Mouse (Mus musculus) thymus, postnatal 10 days (tissue): ENCODE results near the gene Spata25.
"Not testable (repeated sequence)": the region's sequence is repeated elsewhere in the genome, so short reads cannot be mapped to it uniquely, and the experiment has no call there.

Source experiments
- DNase-seq, 2 experiments: peaks; one replicate each; pipeline ENCODE4 v3.0.0; 2021; ENCODE audit warnings: low spot score in 2 of 2

Spata25 gene

DNA sequence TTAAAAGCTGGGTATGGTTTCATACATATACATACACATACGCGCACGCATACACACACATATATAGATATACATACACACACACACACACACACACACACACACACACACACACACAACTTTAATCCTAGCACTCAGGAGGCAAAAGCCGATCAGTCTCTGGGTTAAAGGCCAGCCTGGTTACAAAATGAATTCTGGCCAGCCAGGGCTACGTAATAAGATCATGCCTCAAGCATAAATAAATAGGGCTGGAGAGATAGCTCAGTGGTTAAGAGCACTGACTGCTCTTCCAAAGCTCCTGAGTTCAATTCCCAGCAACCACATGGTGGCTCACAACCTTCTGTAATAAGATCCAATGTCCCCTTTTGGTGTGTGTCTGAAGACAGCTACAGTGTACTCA is 27.2 kb upstream of the Spata25 start:
- not testable (repeated sequence) for DNase-seq

DNA sequence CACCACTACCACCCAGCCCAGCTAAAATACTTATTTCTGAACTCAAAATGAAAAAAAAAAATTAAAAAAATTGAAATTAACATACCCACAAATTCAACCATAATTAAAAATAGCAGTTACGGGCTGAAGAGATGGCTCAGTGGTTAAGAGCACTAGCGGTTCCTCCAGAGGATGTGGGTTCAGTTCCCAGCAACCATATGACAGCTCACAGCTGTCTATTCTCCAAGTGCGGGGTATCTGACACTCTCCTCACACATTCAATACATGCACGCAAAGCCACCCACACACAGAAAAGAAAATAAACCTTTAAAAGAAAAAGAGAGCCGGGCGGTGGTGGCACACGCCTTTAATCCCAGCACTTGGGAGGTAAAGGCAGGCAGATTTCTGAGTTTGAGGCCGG is 21.7 kb upstream of the Spata25 start:
- peak; percentile 37 to 43 for DNase-seq

DNA sequence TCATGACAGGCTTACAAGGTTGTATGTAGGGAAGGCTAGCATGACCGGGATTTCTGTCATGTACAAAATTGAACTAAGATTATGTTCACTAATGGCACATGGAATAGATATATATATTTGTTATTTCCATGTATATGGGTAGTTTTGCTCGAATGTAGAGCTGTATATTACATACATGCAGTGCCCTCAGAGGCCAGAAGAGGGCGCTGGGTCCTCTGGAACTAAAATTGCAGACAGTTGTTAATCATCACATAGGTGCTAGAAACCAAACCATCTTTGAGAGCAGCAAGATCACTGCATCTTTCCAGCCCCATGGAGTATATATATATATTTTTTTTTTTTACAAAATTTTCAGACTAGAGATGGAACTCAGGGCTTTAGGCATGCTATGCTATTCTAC is 17.4 kb upstream of the Spata25 start:
- no peak for DNase-seq

DNA sequence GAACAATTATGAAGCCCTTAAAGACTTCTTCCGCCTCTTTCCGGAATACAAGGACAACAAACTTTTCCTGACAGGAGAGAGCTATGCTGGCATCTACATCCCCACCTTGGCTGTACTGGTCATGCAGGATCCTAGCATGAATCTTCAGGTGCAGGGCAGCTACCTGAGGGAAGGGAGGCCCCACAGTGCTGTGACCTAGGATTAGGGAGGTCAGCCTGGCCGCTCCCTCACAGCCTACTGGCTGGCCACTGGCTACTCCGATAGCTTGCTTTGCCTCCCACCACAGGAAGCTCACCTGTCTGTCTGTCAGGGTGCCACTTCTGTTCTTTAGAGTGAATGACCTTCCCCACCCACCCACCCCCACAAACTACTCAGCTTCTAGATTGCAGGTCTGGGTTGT is 6.8 kb upstream of the Spata25 start:
- DNase-seq: no peak

DNA sequence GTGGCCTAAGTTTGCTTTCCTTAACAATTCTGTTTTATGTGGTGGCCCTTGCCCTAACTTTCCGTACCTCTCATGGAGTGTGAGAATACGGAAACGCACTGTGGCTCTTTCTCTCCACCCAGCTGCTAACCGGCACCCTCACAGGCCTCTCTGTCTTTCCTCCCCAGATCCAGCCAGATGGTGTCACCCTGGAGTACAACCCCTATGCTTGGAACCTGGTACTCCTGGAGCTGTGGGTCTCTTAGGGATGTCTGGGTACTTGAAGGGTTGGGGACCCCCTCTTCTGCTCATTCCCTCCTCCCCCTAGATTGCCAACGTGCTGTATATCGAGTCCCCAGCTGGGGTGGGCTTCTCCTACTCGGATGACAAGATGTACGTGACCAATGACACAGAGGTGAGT is 6.2 kb upstream of the Spata25 start:
- DNase-seq: peak; percentile 19 to 38

DNA sequence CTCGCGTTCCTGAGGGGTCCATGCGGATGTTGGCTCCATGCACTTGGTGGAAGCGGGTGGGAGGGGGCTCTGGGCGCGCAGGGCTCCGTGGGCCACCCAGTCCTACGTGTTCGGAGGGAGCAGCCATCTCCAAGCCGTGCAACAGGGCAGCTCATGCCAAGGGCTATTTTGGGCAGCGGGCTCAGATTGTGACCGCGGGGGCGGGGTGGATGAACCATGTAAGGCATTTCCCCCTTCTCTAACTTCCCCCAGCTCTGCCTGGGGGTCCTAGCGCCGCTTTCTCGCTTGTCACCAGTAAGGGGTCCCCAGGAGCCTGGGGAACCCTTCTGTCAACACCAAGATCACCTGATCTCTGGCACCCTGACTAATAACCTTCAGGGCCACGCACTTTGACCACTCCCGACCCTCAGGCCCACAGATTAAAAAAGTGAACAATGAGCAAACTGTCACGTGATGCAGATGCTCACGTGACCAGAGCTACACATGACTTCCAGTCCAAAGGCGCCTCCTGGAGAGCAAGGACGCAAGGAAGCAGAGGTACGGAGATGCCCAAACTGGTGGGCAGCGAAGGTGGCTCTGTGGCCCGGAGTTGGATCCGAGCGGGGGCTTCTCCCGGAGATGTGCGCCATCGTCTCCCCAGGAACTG is 5.1 kb upstream of the Spata25 start, which contains the start of gene Neurl2:
TSS of gene Neurl2 (minus strand) at position 143 of the 646 bp plus-strand sequence.
- DNase-seq: peak; percentile 72 to 75

DNA sequence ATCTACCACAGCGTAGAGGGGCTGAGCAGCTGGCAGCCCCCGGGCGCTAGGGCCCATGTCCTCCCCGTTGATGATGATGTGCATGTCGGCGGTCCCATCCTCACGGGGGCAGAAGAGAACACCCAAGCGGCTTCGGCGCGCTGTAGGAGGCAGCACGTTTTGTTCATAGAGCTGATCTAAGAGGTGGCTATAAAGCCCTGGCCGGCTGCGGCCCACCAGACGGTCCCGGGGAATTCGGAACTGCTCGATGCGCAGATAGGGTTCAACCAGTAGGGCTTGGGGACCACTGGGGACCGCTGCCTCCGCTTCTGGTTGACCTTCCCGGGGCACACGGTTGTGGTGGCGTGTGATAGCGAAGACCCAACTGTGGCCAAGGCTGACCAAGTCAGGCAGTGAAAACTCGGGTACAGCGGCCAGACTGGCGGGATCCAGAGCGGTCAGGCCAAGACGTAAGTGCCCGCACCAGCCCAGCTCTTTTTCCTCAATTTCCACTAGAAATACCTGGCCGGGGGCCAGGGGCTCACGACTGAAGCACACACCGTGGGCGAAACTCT is 4.5 kb upstream of the Spata25 start, which contains the start of gene Ctsa:
TSS of gene Ctsa (plus strand) at position 126 of the 554 bp plus-strand sequence.
- peak; percentile 67 to 77 for DNase-seq

DNA sequence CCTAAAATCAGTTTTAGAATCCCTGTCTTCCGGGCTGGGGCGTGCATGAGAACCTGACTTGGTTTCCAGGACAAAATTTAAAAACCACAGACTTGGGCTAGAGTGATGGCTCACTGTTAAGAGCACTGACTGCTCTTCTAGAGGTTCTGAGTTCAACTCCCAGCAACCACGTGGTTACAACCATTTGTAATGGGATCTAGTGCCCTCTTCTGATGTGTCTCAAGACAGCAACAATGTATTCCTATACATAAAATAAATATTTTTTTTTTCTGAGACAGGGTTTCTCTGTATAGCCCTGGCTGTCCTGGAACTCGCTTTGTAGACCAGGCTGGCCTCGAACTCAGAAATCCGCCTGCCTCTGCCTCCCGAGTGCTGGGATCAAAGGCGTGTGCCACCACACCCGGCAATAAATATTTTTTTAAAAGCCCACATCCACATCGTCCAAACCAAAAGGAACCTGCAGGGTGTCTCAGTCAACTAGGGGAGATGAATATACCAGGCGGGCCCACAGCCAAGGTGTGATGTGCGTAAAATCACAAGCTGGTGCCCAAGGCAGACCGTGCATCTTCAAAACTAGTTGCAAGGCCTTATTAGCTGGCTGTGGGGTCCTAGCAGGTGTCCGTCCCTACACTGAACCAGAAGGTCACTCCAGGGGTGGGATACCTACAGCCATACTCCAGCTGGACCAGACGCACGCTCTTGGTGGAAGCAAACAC is 3.9 kb upstream of the Spata25 start:
- no peak for DNase-seq

DNA sequence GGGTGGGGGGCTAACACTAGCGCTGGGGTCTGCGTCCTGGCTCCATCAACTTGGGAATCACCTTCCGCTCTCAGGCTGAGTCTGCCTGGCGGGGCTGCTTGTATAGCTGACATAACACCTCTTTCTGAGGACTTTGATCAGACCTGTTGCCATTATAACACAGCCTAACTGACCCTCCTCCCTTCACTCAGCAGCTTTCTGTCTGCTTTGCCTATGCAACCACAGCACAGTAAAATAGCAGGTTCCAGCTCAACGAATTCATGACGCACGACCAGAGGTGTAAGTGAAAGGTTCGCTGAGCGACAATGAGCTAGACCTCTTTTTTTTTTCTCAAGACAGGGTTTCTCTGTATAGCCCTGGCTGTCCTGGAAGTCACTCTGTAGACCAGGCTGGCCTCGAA is 2.7 kb upstream of the Spata25 start:
- no peak for DNase-seq

DNA sequence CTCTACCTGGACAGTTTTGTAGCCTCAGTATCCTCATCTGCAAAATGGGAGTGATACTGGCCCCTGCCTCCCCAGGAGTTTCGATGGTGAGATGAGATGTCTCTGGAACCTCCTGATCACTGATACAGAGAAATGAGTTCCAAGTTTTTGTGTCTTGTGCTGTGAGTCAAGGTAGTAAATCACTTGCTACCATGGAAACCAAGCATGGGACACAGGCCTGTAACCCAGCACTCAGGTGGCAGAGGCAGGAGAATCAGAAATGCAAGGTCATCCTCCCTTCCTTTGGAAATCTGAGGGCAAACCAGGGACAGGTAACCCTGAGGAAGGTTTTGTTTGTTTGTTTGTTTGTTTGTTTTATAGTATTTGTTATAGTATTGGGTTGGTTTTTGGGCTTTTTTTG is 753 bp upstream of the Spata25 start:
- no peak for DNase-seq

DNA sequence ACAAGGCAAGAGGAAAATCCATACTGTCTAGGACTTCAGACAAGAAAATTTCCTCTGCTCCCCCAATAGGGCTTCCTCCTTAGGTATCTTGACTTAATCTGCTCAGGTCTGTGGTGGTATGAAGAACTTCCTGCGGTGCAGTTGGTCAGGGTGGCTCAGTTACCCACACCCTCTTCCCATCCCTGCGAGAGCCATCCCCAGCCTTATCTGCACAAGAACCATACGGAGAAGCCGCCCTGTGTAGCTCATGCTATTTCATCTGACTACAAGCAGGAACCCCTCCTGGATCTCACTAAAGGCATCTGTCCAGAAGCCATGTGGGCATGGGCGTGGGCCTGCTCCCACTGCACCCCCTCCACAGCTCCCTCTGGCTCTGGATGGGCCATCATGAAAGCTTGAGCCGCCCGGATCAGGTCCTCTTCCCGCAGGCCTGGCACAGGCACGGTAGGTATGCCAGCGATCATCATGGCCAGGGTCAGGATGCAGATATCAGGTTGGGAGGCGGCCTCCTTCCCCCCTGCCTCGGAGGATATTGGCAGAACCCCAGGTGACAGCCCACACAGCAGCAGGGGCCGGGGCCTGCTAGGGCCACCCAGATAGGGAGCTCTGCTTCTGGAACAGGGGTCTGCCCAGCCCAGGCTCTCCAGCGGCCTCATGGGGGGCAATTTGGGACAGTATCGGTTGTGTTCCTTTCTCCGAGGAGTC is 1.0 kb downstream of the Spata25 start:
- DNase-seq: no peak

DNA sequence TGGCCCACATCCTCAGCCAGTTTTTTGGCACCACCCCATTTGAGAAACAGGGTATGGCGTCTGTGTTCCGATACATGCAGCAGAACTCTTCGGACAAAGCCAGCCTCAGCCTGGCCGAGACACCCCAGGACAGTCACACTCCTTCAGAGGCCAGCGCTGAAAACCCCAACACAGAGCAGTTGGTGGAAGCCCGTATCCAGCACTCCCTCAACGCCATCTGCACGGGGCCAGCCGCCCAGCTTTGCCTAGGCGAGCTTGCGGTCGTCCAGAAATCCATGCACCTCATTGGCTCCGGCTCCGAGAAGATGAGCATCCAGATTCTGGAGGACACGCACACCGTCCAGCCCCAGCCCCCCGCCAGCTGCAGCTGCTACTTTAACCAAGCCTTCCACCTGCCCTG is 2.8 kb downstream of the Spata25 start:
- DNase-seq: no peak

DNA sequence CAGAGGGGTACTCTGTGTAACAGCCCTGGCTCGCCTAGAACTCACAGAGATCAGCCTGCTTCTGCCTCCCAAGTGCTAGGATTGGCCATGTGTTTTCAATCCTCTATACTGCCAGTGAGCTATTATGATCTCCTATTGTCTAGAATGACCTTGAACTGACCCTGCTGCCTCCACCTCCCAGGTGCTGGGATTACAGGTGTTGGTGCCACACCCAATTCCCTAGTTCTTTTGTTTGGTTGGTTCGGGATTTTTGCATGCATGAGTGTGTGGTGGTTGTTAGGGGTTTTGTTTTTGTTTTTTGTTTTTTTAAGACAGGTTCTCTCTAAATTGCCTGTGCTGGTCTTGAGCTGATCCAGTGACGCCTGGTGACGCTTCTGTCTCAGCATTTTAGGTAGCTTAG is 4.4 kb downstream of the Spata25 start:
- DNase-seq: no peak

DNA sequence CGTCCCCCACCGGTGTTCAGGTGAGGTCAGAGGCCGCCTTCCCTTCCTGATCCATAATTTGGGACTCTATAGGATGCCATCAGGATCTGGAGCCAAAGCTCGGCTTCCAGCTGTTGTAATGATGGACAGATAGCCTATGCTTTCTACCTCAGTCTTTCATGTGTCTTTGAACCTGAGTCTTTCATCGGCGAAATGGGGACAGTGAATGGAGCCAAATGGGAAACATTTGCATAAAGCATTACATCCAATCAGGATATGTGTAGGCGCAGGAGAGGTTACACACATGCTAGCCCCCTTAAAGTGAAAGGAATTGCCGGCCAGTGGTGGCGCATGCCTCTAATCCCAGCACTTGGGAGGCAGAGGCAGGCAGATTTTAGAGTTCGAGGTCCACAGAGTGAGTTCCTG is 5.2 kb downstream of the Spata25 start:
- peak in 1 of 2 experiments; percentile 19 for DNase-seq

DNA sequence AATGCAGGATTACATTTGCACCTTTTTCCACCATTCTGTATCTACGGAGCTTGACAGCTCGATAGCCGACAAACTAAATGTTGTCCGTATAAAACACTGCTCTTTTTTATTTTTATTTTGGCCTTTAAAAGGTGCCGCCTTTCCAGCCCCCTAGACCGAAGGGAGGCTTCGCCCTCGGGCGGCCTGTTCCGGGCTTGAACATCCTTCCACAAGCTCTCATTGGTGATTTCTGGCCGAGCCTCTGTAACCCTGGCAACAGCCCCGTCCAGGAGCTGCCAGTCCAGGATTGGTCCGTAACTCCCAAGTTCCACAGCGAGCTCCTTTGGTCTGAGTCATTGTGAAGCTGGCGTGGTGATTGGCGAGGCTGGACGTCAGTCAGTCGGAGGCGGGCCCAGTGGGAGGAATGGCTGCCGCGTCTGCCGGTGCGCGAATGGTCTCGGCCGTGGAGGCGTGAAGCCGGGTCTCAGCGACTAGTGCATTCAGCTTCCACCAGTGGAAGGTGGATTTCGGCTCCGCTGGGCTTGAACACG is 5.6 kb downstream of the Spata25 start, which contains the start of gene Zswim1:
TSS of gene Zswim1 (plus strand) at position 51 of the 530 bp plus-strand sequence.
- peak; percentile 97 to 99 for DNase-seq

DNA sequence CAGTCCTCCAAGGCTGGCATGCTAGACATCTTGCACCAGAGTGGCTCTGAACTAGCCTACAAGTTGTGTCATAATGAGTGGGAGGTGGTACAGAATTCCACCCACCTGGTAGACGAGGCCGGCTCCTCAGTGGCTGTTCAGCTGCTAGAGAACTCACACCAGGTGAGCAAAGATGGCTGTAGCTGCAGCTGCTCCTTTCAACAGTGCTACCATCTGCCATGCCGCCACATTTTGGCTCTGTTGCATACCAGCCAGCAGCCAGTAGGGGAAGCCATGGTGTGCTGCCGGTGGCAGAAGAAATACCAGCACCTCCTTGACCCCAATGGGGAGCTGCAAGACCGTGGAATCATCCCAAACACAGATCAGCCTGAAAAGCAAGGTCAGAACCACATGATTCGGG is 7.3 kb downstream of the Spata25 start:
- DNase-seq: no peak

DNA sequence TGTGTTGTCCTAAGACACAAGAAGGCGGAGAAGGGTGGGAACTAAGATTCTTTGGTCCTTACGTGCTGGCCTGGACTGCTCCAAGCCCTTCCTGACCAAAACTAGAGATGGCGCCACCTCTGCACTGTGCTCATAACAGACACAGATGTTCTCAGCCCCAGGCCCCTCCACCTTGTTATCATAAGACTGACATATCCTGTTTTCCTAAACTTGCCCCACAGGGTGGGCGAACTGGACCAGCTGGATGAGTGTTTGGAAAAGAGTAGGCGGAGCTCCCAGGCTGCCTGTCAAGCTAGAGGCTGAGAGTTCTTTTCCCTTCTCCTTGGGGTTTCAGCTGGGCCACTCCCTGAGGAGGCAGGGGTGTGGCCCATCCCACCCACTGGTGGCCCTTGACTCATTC is 10.6 kb downstream of the Spata25 start:
- no peak for DNase-seq

DNA sequence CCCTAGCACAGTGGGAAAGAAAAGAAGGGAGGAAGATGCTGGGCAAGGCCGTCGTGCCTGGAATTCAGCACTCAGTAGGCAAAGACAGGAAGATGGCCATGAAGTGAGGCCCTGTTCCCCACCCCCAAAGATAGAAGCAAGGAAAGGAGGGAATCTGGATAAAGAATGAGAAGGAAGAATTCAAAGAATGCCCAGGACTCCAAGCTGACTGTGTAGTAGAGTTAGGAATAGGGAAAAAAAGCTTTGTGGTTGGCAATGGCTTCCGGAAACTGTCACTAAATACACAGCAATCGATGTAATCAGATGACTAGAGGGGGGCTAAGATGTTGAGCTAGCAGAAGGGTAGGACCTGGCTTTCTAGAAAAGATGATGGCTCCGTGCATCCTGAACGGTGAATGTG is 11.1 kb downstream of the Spata25 start:
- no peak for DNase-seq

DNA sequence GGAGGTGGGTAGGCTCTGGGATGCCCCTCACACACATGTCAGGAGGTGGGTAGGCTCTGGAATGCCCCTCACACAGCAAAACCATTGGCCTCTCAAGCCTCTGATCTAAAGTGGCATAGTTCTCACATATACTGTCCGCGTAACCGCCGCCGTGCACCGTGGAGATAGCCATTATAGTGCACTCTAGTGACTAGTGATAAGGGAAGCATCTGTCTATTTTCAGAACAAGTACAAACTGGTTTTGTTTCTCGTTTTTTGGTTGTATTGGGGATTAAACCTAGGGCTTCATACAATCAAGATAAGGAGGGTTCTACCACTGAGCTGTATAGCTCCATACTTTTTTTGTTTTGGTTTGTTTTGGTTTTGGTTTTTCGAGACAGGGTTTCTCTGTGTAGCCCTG is 12.5 kb downstream of the Spata25 start:
- DNase-seq: no peak

DNA sequence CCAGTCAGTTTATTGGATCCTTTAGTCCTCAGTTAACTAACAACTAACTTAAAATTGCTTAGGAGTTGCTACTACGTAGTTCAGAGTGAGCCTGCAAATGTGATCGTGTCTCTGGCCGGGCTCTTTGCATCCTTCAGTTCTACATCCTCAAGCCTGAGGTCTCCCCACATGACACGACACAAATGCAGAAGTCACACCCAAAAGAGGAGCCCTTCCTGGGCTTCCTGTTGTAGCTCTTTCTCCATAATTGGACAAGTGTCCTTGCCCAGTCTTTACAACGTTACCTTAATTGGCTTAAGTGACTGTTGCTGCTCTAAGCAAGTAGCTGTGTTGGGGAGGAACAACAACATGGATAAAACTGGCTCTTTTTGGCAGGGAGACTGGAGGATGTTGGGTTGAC is 13.0 kb downstream of the Spata25 start:
- no peak for DNase-seq

DNA sequence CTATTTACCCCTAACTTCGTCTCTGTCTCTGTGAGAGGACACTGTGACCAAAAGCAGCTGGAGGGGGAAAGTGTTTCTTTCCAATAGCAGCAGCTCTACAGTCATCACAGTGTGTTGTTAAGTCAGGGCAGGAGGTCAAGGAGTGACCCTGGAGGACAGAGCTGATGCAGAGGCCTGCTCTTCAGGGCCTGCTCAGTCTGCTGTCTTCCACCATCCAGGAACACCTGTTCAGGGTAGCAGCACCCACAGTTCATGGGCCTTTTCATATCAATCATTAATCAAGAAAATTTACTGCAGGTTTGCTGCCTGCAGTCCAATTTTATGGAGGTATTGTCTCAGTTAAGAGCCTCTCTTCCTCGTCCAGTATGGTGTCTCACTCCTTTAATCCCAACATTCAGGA is 14.8 kb downstream of the Spata25 start:
- DNase-seq: no peak

DNA sequence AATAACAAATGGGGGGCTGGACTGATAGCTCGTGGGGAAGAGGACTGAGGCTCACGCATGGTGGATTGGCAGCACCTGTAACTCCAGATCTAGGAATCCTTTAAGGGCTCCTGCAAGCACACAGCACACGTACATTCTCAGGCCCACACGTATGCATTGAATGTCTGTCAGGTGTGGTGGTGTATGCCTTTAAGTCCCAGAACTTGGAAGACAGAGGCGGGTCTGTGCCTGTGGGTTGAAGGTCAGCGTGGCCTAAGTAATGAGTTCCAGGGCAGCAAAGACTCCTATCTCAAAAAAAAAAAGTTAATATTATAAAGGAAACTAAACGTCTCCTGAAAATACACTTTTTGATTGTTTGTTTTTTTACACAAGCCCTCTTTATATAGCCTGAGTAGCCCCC is 21.7 kb downstream of the Spata25 start:
- DNase-seq: no peak
